In the genomic region with DNA sequence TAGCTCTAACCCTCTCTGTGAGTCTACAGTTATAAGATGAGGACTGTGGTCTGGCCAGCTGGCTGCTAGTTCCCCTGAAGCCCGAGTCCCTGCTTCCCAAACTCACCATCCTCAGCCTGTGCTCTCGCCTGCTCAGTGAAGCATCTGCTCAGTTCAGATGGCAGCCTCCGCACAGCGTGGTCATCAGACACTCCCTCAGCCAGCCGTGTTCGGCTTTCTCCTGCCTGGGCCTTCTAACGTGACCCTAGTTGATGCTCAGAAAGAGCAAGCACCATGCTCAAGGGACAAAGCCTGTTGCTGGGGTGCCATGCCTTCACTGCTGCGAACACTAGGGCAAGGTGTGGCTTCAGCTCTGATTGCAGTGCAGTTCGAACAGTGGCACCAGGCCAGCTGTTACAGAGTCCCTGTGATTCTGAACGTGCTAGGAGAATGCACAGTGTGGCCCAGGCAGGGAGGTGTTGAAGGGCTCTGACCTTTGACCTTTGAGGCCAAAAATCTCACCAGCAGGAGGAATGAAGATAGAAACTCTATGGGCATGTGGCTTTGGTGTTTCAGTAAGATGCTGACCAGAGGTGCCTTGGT, we compare ENCODE assay signal across 9 mouse cellular contexts.
A peak's percentile ranks its signal among the peaks of the same experiment; 100 is the strongest.
DNase-seq lines count a peak whose midpoint lies in the region; ATAC-seq and TF ChIP-seq lines count a peak whose summit lies in the region.
"Had no signal": no experiment of that assay in that cellular context is flagged by ENCODE, and none has a peak within 500 bp of the region (broad histone marks: within the 10 kb centered on the region; RNA-seq: fewer than 3 reads in every experiment).

No protein-coding gene starts in this region.

- H3K27ac ChIP-seq in embryonic facial prominence, embryonic 11.5 days (replicated peaks; ENCODE audit: low read depth, low read length), result peak overlapping the region; percentile 8; the same call in 1 of the 2 replicates
- H3K27ac ChIP-seq in embryonic facial prominence, embryonic 10.5 days (replicated peaks), result no peak overlapping the region
- no peak overlapping the region; the same call in 1 of the 2 replicates for H3K27ac ChIP-seq in intestine, postnatal 0 days (ENCODE audit: low read depth, low read length)
- H3K27ac ChIP-seq in liver, embryonic 12.5 days, result no peak overlapping the region
- no peak overlapping the region for H3K27ac ChIP-seq in forebrain, embryonic 10.5 days

- WGBS in embryonic facial prominence, embryonic 11.5 days, result 46% methylated on average over 10 of the region's 10 CpGs
- WGBS in embryonic facial prominence, embryonic 10.5 days, result 51% methylated on average over 10 of the region's 10 CpGs
- WGBS in intestine, postnatal 0 days, result 45% methylated on average over 10 of the region's 10 CpGs
- WGBS in liver, embryonic 12.5 days (ENCODE audit: insufficient replicate concordance), result 64% methylated on average over 10 of the region's 10 CpGs
- 54% methylated on average over 10 of the region's 10 CpGs for WGBS in forebrain, embryonic 10.5 days

- no peak overlapping the region for H3K4me2 ChIP-seq in embryonic facial prominence, embryonic 11.5 days (ENCODE audit: low read depth, low read length)
- H3K4me2 ChIP-seq in intestine, postnatal 0 days (replicated peaks; ENCODE audit: low read depth), result no peak overlapping the region
- no peak overlapping the region for H3K4me2 ChIP-seq in liver, embryonic 12.5 days

- no peaks in the 10 kb centered on the region for H3K36me3 ChIP-seq in embryonic facial prominence, embryonic 11.5 days (replicated peaks; ENCODE audit: control insufficient read depth, insufficient read depth, low read depth, low read length)
- no peaks in the 10 kb centered on the region for H3K36me3 ChIP-seq in embryonic facial prominence, embryonic 10.5 days (replicated peaks)
- H3K36me3 ChIP-seq in intestine, postnatal 0 days (ENCODE audit: control insufficient read depth, insufficient read depth), result no peaks in the 10 kb centered on the region; the same call in 1 of the 2 replicates
- H3K36me3 ChIP-seq in liver, embryonic 12.5 days, result no peaks in the 10 kb centered on the region
- no peaks in the 10 kb centered on the region for H3K36me3 ChIP-seq in forebrain, embryonic 10.5 days (replicated peaks)

- no peak overlapping the region for H3K9ac ChIP-seq in embryonic facial prominence, embryonic 11.5 days (replicated peaks; ENCODE audit: low read length)
- no peak overlapping the region for H3K9ac ChIP-seq in intestine, postnatal 0 days (ENCODE audit: low read depth, low read length)
- H3K9ac ChIP-seq in liver, embryonic 12.5 days, result no peak overlapping the region

- no peaks in the 10 kb centered on the region for H3K9me3 ChIP-seq in embryonic facial prominence, embryonic 11.5 days (replicated peaks; ENCODE audit: control insufficient read depth, low read length)
- H3K9me3 ChIP-seq in embryonic facial prominence, embryonic 10.5 days, result no peaks in the 10 kb centered on the region
- no peaks in the 10 kb centered on the region for H3K9me3 ChIP-seq in intestine, postnatal 0 days (ENCODE audit: control insufficient read depth)
- no peaks in the 10 kb centered on the region for H3K9me3 ChIP-seq in liver, embryonic 12.5 days (replicated peaks)
- no peaks in the 10 kb centered on the region for H3K9me3 ChIP-seq in forebrain, embryonic 10.5 days

- DNase-seq in embryonic facial prominence, embryonic 11.5 days (ENCODE audit: low spot score), result no peak
- no peak for DNase-seq in embryonic facial prominence, embryonic 10.5 days (ENCODE audit: low spot score)
- peak; percentile 43 for DNase-seq in R1 (ENCODE audit: low read depth, low spot score)
- DNase-seq in forebrain, embryonic 10.5 days (ENCODE audit: extremely low spot score, low spot score), result no peak
- no peak for DNase-seq in gastrocnemius, adult 18-20 months (ENCODE audit: low spot score)

- no peaks in the 10 kb centered on the region; the same call in 1 of the 2 replicates for H3K4me1 ChIP-seq in embryonic facial prominence, embryonic 11.5 days (ENCODE audit: control insufficient read depth, insufficient read depth, low read length)
- peaks cover 72% of the 10 kb centered on the region for H3K4me1 ChIP-seq in embryonic facial prominence, embryonic 10.5 days
- peaks cover 23% of the 10 kb centered on the region; the same call in 1 of the 2 replicates for H3K4me1 ChIP-seq in intestine, postnatal 0 days (replicated peaks; ENCODE audit: control insufficient read depth, insufficient read depth, low read length)
- H3K4me1 ChIP-seq in liver, embryonic 12.5 days, result peaks cover 28% of the 10 kb centered on the region
- H3K4me1 ChIP-seq in forebrain, embryonic 10.5 days, result peaks cover 59% of the 10 kb centered on the region

- ATAC-seq in embryonic facial prominence, embryonic 11.5 days (replicated peaks; ENCODE audit: insufficient number of reproducible peaks, low FRiP score, low TSS enrichment, low read depth), result no peak
- peak; percentile 75 for ATAC-seq in intestine, postnatal 0 days
- ATAC-seq in liver, embryonic 12.5 days, result peak; percentile 60
- ATAC-seq in erythroblast, adult 5-6 weeks (replicated peaks; ENCODE audit: low FRiP score, poor library complexity, severe bottlenecking), result no peak

- no peak overlapping the region for H3K4me3 ChIP-seq in embryonic facial prominence, embryonic 11.5 days (ENCODE audit: low read depth, low read length)
- H3K4me3 ChIP-seq in embryonic facial prominence, embryonic 10.5 days, result no peak overlapping the region
- no peak overlapping the region for H3K4me3 ChIP-seq in intestine, postnatal 0 days (ENCODE audit: low read depth, low read length)
- no peak overlapping the region for H3K4me3 ChIP-seq in liver, embryonic 12.5 days
- H3K4me3 ChIP-seq in forebrain, embryonic 10.5 days, result no peak overlapping the region

- H3K27me3 ChIP-seq in embryonic facial prominence, embryonic 11.5 days (ENCODE audit: control insufficient read depth, insufficient read depth, low read length), result no peaks in the 10 kb centered on the region
- H3K27me3 ChIP-seq in embryonic facial prominence, embryonic 10.5 days (replicated peaks; ENCODE audit: low read depth, poor library complexity, severe bottlenecking), result no peaks in the 10 kb centered on the region
- no peaks in the 10 kb centered on the region for H3K27me3 ChIP-seq in intestine, postnatal 0 days (replicated peaks; ENCODE audit: control insufficient read depth, insufficient read depth, low read length)
- no peaks in the 10 kb centered on the region for H3K27me3 ChIP-seq in liver, embryonic 12.5 days (replicated peaks)
- no peaks in the 10 kb centered on the region for H3K27me3 ChIP-seq in forebrain, embryonic 10.5 days (ENCODE audit: poor library complexity, severe bottlenecking)
- H3K27me3 ChIP-seq: CH12.LX had no signal

- TF ChIP-seq CTCF in intestine, postnatal 0 days (IDR thresholded peaks at IDR 0.05; ENCODE audit: low read depth), result 0 out of 2 replicates have a peak, but pooled peaks have one; percentile 26

Comparison
In these comparisons a context has a peak if more than half of its experiments do, and no peak if none do; other contexts are left out.
1. ATAC-seq: peak in intestine, postnatal 0 days (single experiment) and liver, embryonic 12.5 days (single experiment); none in embryonic facial prominence, embryonic 11.5 days (single experiment) and erythroblast, adult 5-6 weeks (single experiment).